Mouse (Mus musculus): ENCODE measurements around the gene Samhd1.

Gene Samhd1

DNA sequence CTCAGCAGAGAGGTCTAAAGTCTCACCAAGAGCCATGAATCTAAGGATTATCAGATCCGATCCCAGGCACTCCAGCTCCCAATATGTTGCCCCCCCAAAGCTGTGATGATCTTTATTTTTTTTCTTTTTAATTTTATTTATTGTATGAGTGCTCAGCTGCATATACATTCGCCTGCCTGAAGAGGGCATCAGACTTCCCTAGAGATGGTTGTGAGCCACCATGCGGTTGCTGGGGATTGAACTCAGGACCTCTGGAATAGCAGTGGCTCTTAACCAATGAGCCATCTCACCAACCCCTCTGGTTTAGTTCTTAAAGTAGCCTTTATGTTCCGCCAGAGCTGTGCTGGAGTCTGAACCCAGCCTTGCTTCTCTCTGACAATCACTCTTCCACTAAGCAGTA, 81.3 kb downstream of the Samhd1 start:
- DNase-seq (ENCODE audit: low spot score): no peak

- DNase-seq (ENCODE audit: low spot score): no peak
These were observed 81.9 kb downstream of the Samhd1 start for GRCm38 (mm10) chr2:157053124-157053523.

- no peak for DNase-seq (ENCODE audit: low spot score)
These were observed 82.6 kb downstream of the Samhd1 start for GRCm38 (mm10) chr2:157052448-157052847.

- DNase-seq (ENCODE audit: low spot score): no peak
These were observed 85.2 kb downstream of the Samhd1 start for GRCm38 (mm10) chr2:157049831-157050243.

DNA sequence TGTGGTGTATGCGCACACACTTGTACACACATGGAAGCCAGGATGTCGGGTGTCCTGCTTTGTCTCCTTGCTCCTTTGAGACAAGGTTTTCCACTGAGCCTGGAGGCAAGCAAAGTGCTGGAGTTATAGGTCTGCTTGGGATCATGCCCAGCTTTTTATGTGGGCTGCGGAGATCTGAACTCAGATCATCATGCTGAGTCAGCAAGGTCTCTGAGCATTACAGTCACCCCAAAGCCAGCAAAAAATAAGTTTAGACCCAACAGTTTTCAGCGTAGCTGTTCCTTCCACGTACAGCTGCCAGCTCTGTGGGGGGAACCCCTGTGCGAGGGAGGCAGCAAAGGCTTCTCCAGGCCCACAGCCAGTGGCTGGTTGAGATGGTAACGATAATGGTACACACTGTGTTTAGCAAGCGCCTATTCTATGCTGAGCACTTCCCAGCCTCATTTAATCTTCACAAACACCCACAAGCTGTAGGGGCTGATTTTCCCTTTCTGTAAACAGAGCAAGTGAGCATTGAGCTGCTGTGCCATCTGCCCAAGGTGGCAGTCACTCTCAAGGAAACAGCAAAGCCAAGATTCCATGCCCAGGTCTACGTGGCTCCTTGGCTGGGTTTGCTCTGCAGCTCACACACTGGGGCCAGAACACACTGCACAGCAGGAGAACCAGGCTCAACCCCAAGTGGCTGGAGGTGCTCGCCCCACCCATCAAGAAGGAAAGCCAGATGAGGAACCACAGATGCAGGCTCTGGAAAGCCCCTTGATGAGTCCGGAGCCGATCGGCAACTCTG, 86.5 kb downstream of the Samhd1 start:
- DNase-seq (ENCODE audit: low spot score): no peak

Measured in spleen, adult 12 weeks (tissue).